Mouse (Mus musculus): ENCODE measurements around the gene Pex14. TPM values are rescaled to one million over a fixed set of nuclear protein-coding genes. Genes with fewer than 3 reads are reported as not detected.

The Pex14 gene
- polyA plus RNA-seq, 1 experiment: 49.3 TPM

- H3K36me3 ChIP-seq (ENCODE audit: control insufficient read depth, insufficient read depth, low read length): no peaks in the 10 kb centered on the region
- H3K4me3 ChIP-seq (ENCODE audit: insufficient read depth, low read depth, low read length): no peak overlapping the region
- DNase-seq: no peak
- no peak for TF ChIP-seq POLR2A (IDR thresholded peaks at IDR 0.05; ENCODE audit: low read depth, low read length)
- no peak for TF ChIP-seq CTCF (conservative IDR thresholded peaks at IDR 0.05; ENCODE audit: insufficient read depth, insufficient read length, low read depth, low read length)
- WGBS: 68% methylated on average over 6 of the region's 6 CpGs
- H3K27ac ChIP-seq (ENCODE audit: insufficient read depth, low read depth, low read length): no peak overlapping the region
- no peaks in the 10 kb centered on the region for H3K27me3 ChIP-seq (replicated peaks; ENCODE audit: control insufficient read depth, insufficient read depth, low read length)
- H3K4me1 ChIP-seq (ENCODE audit: control insufficient read depth, insufficient read depth, low read length): no peaks in the 10 kb centered on the region
These were observed 59.4 kb downstream of the Pex14 start for GRCm38 (mm10) chr4:149040289-149040688.

DNA sequence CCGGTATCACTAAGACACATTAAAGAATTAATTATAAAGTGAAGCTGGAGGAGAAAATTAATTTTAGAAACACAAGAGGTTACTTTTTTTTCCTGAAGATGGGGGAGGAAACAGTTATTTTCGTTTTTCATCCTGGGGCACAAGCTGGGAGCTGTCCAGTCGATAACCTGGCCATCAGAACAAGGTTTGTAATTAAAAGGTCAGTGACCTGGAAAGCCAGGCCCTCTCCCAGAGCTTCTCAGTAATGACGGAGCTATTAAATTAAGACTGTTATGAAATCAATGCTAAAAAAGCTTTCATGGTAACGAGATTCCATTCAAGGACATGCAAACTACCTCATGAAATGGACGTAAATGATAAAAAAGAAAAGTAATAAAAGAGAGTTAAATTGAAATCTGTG is 62.0 kb downstream of the Pex14 start:
- WGBS: 40% methylated on average over 6 of the region's 6 CpGs
- H3K27ac ChIP-seq (ENCODE audit: insufficient read depth, low read depth, low read length): no peak overlapping the region
- no peak overlapping the region for H3K4me3 ChIP-seq (ENCODE audit: insufficient read depth, low read depth, low read length)
- no peaks in the 10 kb centered on the region for H3K27me3 ChIP-seq (replicated peaks; ENCODE audit: control insufficient read depth, insufficient read depth, low read length)
- no peaks in the 10 kb centered on the region for H3K4me1 ChIP-seq (ENCODE audit: control insufficient read depth, insufficient read depth, low read length)
- TF ChIP-seq CTCF (conservative IDR thresholded peaks at IDR 0.05; ENCODE audit: insufficient read depth, insufficient read length, low read depth, low read length) (no peak), POLR2A (IDR thresholded peaks at IDR 0.05; ENCODE audit: low read depth, low read length) (no peak)
- no peaks in the 10 kb centered on the region for H3K36me3 ChIP-seq (ENCODE audit: control insufficient read depth, insufficient read depth, low read length)
- DNase-seq: no peak

GRCm38 (mm10) chr4:149036592-149036991 is 63.1 kb downstream of the Pex14 start:
- no peak for DNase-seq
- Histone ChIP-seq H3K4me1 (ENCODE audit: control insufficient read depth, insufficient read depth, low read length) (no peaks in the 10 kb centered on the region), H3K27ac (ENCODE audit: insufficient read depth, low read depth, low read length) (no peak overlapping the region), H3K4me3 (ENCODE audit: insufficient read depth, low read depth, low read length) (no peak overlapping the region), H3K27me3 (replicated peaks; ENCODE audit: control insufficient read depth, insufficient read depth, low read length) (no peaks in the 10 kb centered on the region), H3K36me3 (ENCODE audit: control insufficient read depth, insufficient read depth, low read length) (no peaks in the 10 kb centered on the region)
- no peak for TF ChIP-seq POLR2A (IDR thresholded peaks at IDR 0.05; ENCODE audit: low read depth, low read length)
- TF ChIP-seq CTCF (conservative IDR thresholded peaks at IDR 0.05; ENCODE audit: insufficient read depth, insufficient read length, low read depth, low read length): no peak
- WGBS: 71% methylated on average over 9 of the region's 9 CpGs

DNA sequence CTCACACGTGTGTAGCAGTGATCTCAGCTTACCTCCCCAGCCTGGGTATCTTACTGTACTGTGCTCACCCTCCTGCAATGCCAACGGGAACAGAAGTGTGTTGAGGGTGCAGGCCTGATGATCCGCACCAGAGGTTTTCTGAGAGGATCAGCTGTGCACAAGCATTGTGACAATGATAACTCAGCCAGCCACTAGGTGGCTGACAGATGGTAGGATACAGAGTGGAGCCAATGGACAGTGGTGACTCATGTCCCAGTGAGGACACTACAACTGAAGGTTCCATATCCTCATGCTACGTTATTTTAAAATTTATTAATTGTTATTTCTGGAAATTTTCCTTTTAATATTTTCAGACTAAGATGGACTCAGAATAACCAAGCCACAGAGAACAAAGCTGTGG is 68.2 kb downstream of the Pex14 start:
- Histone ChIP-seq H3K27me3 (replicated peaks; ENCODE audit: control insufficient read depth, insufficient read depth, low read length) (no peaks in the 10 kb centered on the region), H3K36me3 (ENCODE audit: control insufficient read depth, insufficient read depth, low read length) (no peaks in the 10 kb centered on the region), H3K4me1 (ENCODE audit: control insufficient read depth, insufficient read depth, low read length) (no peaks in the 10 kb centered on the region), H3K27ac (ENCODE audit: insufficient read depth, low read depth, low read length) (no peak overlapping the region), H3K4me3 (ENCODE audit: insufficient read depth, low read depth, low read length) (no peak overlapping the region)
- peak; percentile 25 for DNase-seq
- TF ChIP-seq POLR2A (IDR thresholded peaks at IDR 0.05; ENCODE audit: low read depth, low read length) (no peak), CTCF (conservative IDR thresholded peaks at IDR 0.05; ENCODE audit: insufficient read depth, insufficient read length, low read depth, low read length) (peak; percentile 51; the same call in 1 of the 2 replicates)
- 66% methylated on average over 4 of the region's 4 CpGs for WGBS

GRCm38 (mm10) chr4:149027571-149027970 is 72.1 kb downstream of the Pex14 start:
- WGBS: 62% methylated on average over 9 of the region's 9 CpGs
- TF ChIP-seq POLR2A (IDR thresholded peaks at IDR 0.05; ENCODE audit: low read depth, low read length): no peak
- no peak for TF ChIP-seq CTCF (conservative IDR thresholded peaks at IDR 0.05; ENCODE audit: insufficient read depth, insufficient read length, low read depth, low read length)
- Histone ChIP-seq H3K4me1 (ENCODE audit: control insufficient read depth, insufficient read depth, low read length) (no peaks in the 10 kb centered on the region), H3K27me3 (replicated peaks; ENCODE audit: control insufficient read depth, insufficient read depth, low read length) (no peaks in the 10 kb centered on the region), H3K36me3 (ENCODE audit: control insufficient read depth, insufficient read depth, low read length) (no peaks in the 10 kb centered on the region), H3K27ac (ENCODE audit: insufficient read depth, low read depth, low read length) (no peak overlapping the region), H3K4me3 (ENCODE audit: insufficient read depth, low read depth, low read length) (no peak overlapping the region)
- no peak for DNase-seq

- TF ChIP-seq POLR2A (IDR thresholded peaks at IDR 0.05; ENCODE audit: low read depth, low read length) (no peak), CTCF (conservative IDR thresholded peaks at IDR 0.05; ENCODE audit: insufficient read depth, insufficient read length, low read depth, low read length) (no peak)
- DNase-seq: no peak
- H3K36me3 ChIP-seq (ENCODE audit: control insufficient read depth, insufficient read depth, low read length): no peaks in the 10 kb centered on the region
- no peaks in the 10 kb centered on the region for H3K27me3 ChIP-seq (replicated peaks; ENCODE audit: control insufficient read depth, insufficient read depth, low read length)
- H3K4me3 ChIP-seq (ENCODE audit: insufficient read depth, low read depth, low read length): no peak overlapping the region
- H3K27ac ChIP-seq (ENCODE audit: insufficient read depth, low read depth, low read length): no peak overlapping the region
- no peaks in the 10 kb centered on the region for H3K4me1 ChIP-seq (ENCODE audit: control insufficient read depth, insufficient read depth, low read length)
- WGBS: 82% methylated on average over 10 of the region's 10 CpGs
These were observed 74.4 kb downstream of the Pex14 start for GRCm38 (mm10) chr4:149025242-149025641.

DNA sequence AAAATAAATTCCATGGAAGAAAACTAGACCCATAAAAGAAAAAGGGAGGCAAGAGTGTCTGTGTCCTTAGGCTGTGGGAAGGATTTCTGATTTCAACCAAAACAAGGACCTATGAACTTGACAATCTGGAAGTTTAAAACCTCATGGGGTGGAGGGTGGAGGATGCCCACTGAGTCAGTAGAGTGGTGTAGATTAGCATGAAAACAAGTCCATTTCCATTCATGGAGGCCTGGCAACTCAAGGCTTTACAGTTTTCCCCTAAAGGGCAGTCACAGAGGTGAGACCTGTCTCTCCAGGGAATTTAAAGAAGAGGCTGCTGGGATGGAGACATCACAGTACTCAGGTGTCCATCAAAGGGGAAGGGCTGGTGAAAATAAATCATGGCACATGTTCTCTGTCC is 78.7 kb downstream of the Pex14 start:
- no peaks in the 10 kb centered on the region for H3K4me1 ChIP-seq (ENCODE audit: control insufficient read depth, insufficient read depth, low read length)
- no peaks in the 10 kb centered on the region for H3K27me3 ChIP-seq (replicated peaks; ENCODE audit: control insufficient read depth, insufficient read depth, low read length)
- TF ChIP-seq POLR2A (IDR thresholded peaks at IDR 0.05; ENCODE audit: low read depth, low read length) (no peak), CTCF (conservative IDR thresholded peaks at IDR 0.05; ENCODE audit: insufficient read depth, insufficient read length, low read depth, low read length) (no peak)

GRCm38 (mm10) chr4:149019456-149019855 is 80.2 kb downstream of the Pex14 start:
- Histone ChIP-seq H3K4me3 (ENCODE audit: insufficient read depth, low read depth, low read length) (no peak overlapping the region), H3K27ac (ENCODE audit: insufficient read depth, low read depth, low read length) (no peak overlapping the region), H3K27me3 (replicated peaks; ENCODE audit: control insufficient read depth, insufficient read depth, low read length) (no peaks in the 10 kb centered on the region), H3K36me3 (ENCODE audit: control insufficient read depth, insufficient read depth, low read length) (no peaks in the 10 kb centered on the region), H3K4me1 (ENCODE audit: control insufficient read depth, insufficient read depth, low read length) (no peaks in the 10 kb centered on the region)
- DNase-seq: no peak
- TF ChIP-seq POLR2A (IDR thresholded peaks at IDR 0.05; ENCODE audit: low read depth, low read length) (no peak), CTCF (conservative IDR thresholded peaks at IDR 0.05; ENCODE audit: insufficient read depth, insufficient read length, low read depth, low read length) (no peak)
- 82% methylated on average over 6 of the region's 6 CpGs for WGBS

More for the DNA sequence above, 78.7 kb downstream of the Pex14 start:
- Histone ChIP-seq H3K27ac (ENCODE audit: insufficient read depth, low read depth, low read length) (no peak overlapping the region), H3K4me3 (ENCODE audit: insufficient read depth, low read depth, low read length) (no peak overlapping the region), H3K36me3 (ENCODE audit: control insufficient read depth, insufficient read depth, low read length) (no peaks in the 10 kb centered on the region)
- DNase-seq: no peak

All from kidney, adult 2 months (tissue).